Mouse (Mus musculus) 3T3-L1 (cell line): ENCODE measurements around the gene Olfr371.
A peak's percentile ranks its signal among the peaks of the same experiment; 100 is the strongest.

ENCODE experiments used
- DNase-seq: peaks from one replicate; pipeline ENCODE4 v3.0.0-alpha.2; 2015; ENCODE audit warnings: low read depth, low spot score

Olfr371 gene

DNA sequence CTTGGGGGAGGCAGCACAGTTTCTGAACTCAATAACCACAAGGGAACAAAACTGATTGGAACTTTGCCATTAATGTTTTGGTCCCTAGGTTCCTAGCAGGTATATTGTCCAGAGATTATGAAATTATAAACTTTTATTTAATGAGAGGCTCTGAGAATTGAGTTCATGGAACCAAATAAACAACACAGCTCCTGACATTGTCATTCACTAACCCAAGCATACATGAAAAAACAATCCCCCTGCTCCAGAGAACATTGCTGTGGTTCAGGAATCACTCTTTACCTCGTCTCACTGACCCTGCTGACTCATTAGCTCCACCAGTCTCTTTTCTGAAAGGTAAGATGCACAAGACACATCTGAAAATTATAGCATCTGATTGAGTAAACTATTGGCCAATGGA, at the start of gene Olfr371:
Gene Olfr371, plus strand, starts transcription at position 301 of the 400 bp plus-strand sequence.
- no peak for DNase-seq

DNA sequence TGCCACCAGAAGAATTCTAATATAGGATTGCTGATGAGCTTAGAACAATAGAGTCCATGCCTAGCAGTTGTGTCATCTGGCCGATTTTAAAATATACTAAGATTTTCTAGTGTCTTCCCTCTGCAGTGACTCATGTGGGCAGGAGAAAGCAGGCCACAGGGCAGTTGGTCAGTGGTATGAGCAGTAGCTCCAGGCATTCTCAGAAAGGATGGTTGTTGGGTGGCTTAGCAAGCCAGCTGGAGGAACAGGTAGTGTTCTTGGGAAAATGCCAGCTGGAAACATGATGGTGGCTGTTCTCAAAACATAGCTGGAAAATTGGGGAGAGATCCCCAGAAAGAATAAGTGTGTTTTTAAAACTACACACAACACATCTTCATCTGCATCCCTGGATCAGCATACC, 33.4 kb upstream of the Olfr371 start:
- DNase-seq = peak; percentile 64

DNA sequence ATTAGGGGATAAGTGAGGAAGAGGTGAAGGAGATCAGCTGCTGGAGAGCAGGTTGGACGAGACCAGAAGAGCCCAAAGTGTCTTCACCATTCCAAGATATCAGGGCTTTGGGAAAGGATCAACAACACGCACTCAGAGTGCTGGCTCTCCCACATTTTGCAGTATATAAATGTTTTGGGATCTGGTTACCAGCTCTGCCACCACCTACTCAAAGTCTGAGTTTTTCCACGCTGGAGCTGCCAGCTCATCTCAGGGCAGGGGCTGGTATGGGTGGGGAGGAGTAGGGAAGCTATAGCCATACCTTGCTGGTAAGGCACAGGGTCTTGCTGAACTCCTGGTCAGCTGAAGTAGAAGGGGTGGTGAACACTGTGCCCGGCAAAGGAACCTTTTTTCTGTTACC, 5.6 kb upstream of the Olfr371 start:
- DNase-seq = no peak

DNA sequence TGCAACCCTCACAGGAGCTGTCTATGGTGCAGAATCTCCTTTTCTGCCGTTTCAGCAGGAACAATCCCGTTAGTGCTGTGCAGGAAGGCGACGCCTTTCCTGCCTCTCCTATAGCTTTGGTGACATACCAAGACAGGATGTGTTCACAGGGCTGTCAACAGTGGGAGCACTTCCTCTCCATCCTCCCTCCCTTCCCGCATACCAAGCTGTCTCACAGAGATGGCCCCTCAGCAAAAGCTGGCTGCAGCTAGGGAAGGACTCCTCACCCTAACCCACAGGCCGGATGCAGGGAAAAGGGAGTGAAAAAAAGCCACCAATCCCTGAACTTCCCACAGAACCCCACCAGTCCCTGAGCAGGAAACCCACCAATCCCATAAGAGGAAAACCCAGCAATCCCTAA, 4.8 kb upstream of the Olfr371 start:
- DNase-seq = peak; percentile 48

DNA sequence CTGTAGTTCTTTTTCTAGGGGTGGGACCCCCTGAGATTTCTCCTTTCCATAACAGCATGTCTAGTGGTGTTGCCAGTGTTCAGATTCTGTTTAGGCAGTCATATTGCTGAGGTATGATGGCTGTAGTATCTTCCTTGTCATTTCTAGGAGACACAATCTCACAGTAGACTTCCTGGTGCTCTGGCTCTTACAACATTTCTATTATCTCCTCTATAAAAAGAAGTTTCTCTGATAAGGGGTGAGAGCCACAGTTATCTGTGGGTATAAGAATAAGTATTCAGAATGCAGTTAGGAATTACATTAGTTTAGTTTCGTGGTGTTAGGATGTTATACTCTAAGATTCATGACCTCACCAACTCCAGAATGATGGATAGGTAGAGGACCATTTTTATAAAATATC, 1.5 kb downstream of the Olfr371 start:
- no peak for DNase-seq
